Mouse (Mus musculus) CH12.LX (cell line): ENCODE measurements at regions not wholly inside any gene's neighbourhood (a gene's known extent, or its start where the extent isn't known, plus 50 kb on each side); places are given as distances from the start of the nearest gene placed in this dataset.

ENCODE experiments used
- DNase-seq: peaks from one replicate; pipeline ENCODE4 v3.0.0-alpha.2; 2013; ENCODE audit errors: extremely low read depth
- H3K27ac ChIP-seq: 2 replicates; pipeline ENCODE4 v1.5.1; 2012; ENCODE audit warnings: low read depth, mild to moderate bottlenecking, control low read depth, moderate library complexity; ENCODE audit not compliant: insufficient read depth
- H3K27me3 ChIP-seq: replicated peaks from 2 replicates; pipeline ENCODE3; 2012; ENCODE audit warnings: inconsistent platforms
- H3K36me3 ChIP-seq, 2 experiments: replicated peaks in 1 of 2; 2 replicates each; pipeline versions ENCODE3 to v1.6.1; 2012; ENCODE audit warnings: inconsistent platforms in 1 of 2, low read length in 1 of 2, mild to moderate bottlenecking in 1 of 2, mixed read lengths in 1 of 2, moderate library complexity in 1 of 2; ENCODE audit not compliant: control insufficient read depth in 1 of 2, insufficient read depth in 1 of 2
- H3K4me1 ChIP-seq, 2 experiments: 2 replicates each; pipeline ENCODE4 v1.6.1; 2012; ENCODE audit warnings: inconsistent platforms in 1 of 2, moderate library complexity in 1 of 2; ENCODE audit not compliant: insufficient read depth in 2 of 2, control insufficient read depth in 1 of 2
- H3K4me2 ChIP-seq: 2 replicates; pipeline ENCODE4 v1.6.1; 2012; ENCODE audit warnings: low read depth, mild to moderate bottlenecking, control low read depth; ENCODE audit not compliant: poor library complexity, insufficient read depth, severe bottlenecking
- H3K4me3 ChIP-seq, 3 experiments: fragments of 150-350 bp in 1 of 3; sonication (generic) in 1 of 3; replicated peaks in 1 of 3; 2 replicates each; pipeline versions ENCODE3 to v1.5.1; 2011 to 2012; ENCODE audit warnings: low read depth in 2 of 3, low read length in 2 of 3, mild to moderate bottlenecking in 2 of 3, moderate library complexity in 2 of 3, control low read depth in 1 of 3, improper control_type of control experiment in 1 of 3, inconsistent platforms in 1 of 3, mixed read lengths in 1 of 3; ENCODE audit not compliant: poor library complexity in 1 of 3
- H3K79me2 ChIP-seq: replicated peaks from 2 replicates; pipeline ENCODE4 v1.6.1; 2012; ENCODE audit warnings: mild to moderate bottlenecking, moderate library complexity; ENCODE audit not compliant: control insufficient read depth, poor library complexity, insufficient read depth, severe bottlenecking; ENCODE audit errors: extremely low read depth
- H3K9ac ChIP-seq: 2 replicates; pipeline ENCODE4 v1.6.1; 2012; ENCODE audit warnings: low read depth, mild to moderate bottlenecking, control low read depth, moderate library complexity; ENCODE audit not compliant: insufficient read depth
- H3K9me3 ChIP-seq: replicated peaks from 2 replicates; pipeline ENCODE3; 2012; ENCODE audit warnings: low read length, inconsistent platforms, mixed read lengths
- BHLHE40 ChIP-seq: IDR thresholded peaks from 2 replicates; pipeline ENCODE4 v1.6.1; 2011; ENCODE audit warnings: mild to moderate bottlenecking, low read depth, low read length, improper control_type of control experiment
- CHD1 ChIP-seq: IDR thresholded peaks from 2 replicates; pipeline ENCODE4 v1.6.1; 2012; ENCODE audit warnings: low read depth, low read length, improper control_type of control experiment, inconsistent platforms
- CTCF ChIP-seq, 2 experiments: IDR thresholded peaks in 1 of 2; conservative IDR thresholded peaks in 1 of 2; 2 replicates each; pipeline ENCODE4 v1.5.1; 2011 to 2012; ENCODE audit warnings: low read depth in 2 of 2, low read length in 2 of 2, improper control_type of control experiment in 1 of 2, inconsistent platforms in 1 of 2, mild to moderate bottlenecking in 1 of 2, moderate library complexity in 1 of 2
- ELF1 ChIP-seq: IDR thresholded peaks from 2 replicates; pipeline ENCODE4 v1.6.1; 2014; ENCODE audit warnings: low read depth, mild to moderate bottlenecking, inconsistent platforms, low read length, improper control_type of control experiment
- EP300 ChIP-seq: IDR thresholded peaks from 2 replicates; pipeline ENCODE4 v1.6.1; 2011; ENCODE audit warnings: low read length, improper control_type of control experiment
- GABPA ChIP-seq: IDR thresholded peaks from 2 replicates; pipeline ENCODE4 v1.6.1; 2012; ENCODE audit warnings: low read depth, low read length, improper control_type of control experiment, inconsistent platforms; ENCODE audit not compliant: insufficient replicate concordance
- HCFC1 ChIP-seq: IDR thresholded peaks from 2 replicates; pipeline ENCODE4 v1.6.1; 2012; ENCODE audit warnings: low read depth, mild to moderate bottlenecking, inconsistent platforms, low read length, improper control_type of control experiment
- IRF4 ChIP-seq: IDR thresholded peaks from 2 replicates; pipeline ENCODE4 v1.6.1; 2014; ENCODE audit warnings: low read depth, mild to moderate bottlenecking, inconsistent platforms, low read length, improper control_type of control experiment
- JUN ChIP-seq: IDR thresholded peaks from 2 replicates; pipeline ENCODE4 v1.6.1; 2011; ENCODE audit warnings: low read depth, mild to moderate bottlenecking, low read length, improper control_type of control experiment, moderate library complexity; ENCODE audit not compliant: insufficient read depth
- JUND ChIP-seq: conservative IDR thresholded peaks from 2 replicates; pipeline ENCODE4 v1.6.1; 2011; ENCODE audit warnings: low read depth, low read length, improper control_type of control experiment
- MAFK ChIP-seq: IDR thresholded peaks from 2 replicates; pipeline ENCODE4 v1.6.1; 2011; ENCODE audit warnings: low read length, improper control_type of control experiment; ENCODE audit not compliant: insufficient replicate concordance
- NELFE ChIP-seq: IDR thresholded peaks from 2 replicates; pipeline ENCODE4 v1.6.1; 2011; ENCODE audit warnings: low read depth, low read length, improper control_type of control experiment
- PAX5 ChIP-seq: IDR thresholded peaks from 2 replicates; pipeline ENCODE4 v1.6.1; 2012; ENCODE audit warnings: low read length, inconsistent platforms, mixed read lengths
- POLR2AphosphoS2 ChIP-seq: IDR thresholded peaks from 2 replicates; pipeline ENCODE4 v1.6.1; 2011; ENCODE audit warnings: low read depth, low read length, improper control_type of control experiment
- SMC3 ChIP-seq: IDR thresholded peaks from 2 replicates; pipeline ENCODE4 v1.6.1; 2011; ENCODE audit warnings: low read depth, low read length, improper control_type of control experiment
- UBTF ChIP-seq: IDR thresholded peaks from 2 replicates; pipeline ENCODE4 v1.6.1; 2012; ENCODE audit warnings: low read depth, mild to moderate bottlenecking, inconsistent platforms, low read length, improper control_type of control experiment, moderate library complexity
- ZNF384 ChIP-seq: IDR thresholded peaks from 2 replicates; pipeline ENCODE4 v1.6.1; 2012; ENCODE audit warnings: low read depth, low read length, improper control_type of control experiment, inconsistent platforms
- dilution Hi-C: fragments of 300-500 bp; cut with MboI; formaldehyde crosslinking; loops from 2 replicates; pipeline ENCODE4 v1.14.3; 2020; ENCODE audit warnings: low sequenced_read_pairs; ENCODE audit not compliant: extremely low pct_unique_long_range_greater_than_20kb, extremely low pct_ligation_motif_present
- in situ Hi-C: fragments of 300-500 bp; cut with MboI; formaldehyde crosslinking; loops from 3 replicates; pipeline ENCODE4 v1.14.3; 2019; ENCODE audit warnings: low sequenced_read_pairs, low pct_ligation_motif_present, low pct_unique_long_range_greater_than_20kb, mixed read lengths

GRCm38 (mm10) chr5:73753827-73754226 is 102.6 kb downstream of the Spata18 start:
- Histone ChIP-seq H3K4me2 (no peak overlapping the region), H3K4me1 (peaks cover 0 to 8% of the 10 kb centered on the region in 2 experiments; a peak in 2 of 4 replicates), H3K36me3 (no peaks in the 10 kb centered on the region), H3K4me3 (no peak overlapping the region), H3K27ac (no peak overlapping the region), H3K9me3 (no peaks in the 10 kb centered on the region), H3K27me3 (no peaks in the 10 kb centered on the region), H3K9ac (no peak overlapping the region), H3K79me2 (no peaks in the 10 kb centered on the region)
- TF ChIP-seq POLR2AphosphoS2 (no peak), ELF1 (no peak), PAX5 (no peak), IRF4 (no peak), JUN (no peak), GABPA (no peak), HCFC1 (no peak), EP300 (no peak), ZNF384 (no peak), BHLHE40 (no peak)
- dilution Hi-C loops (no loop called here), in situ Hi-C loops (no loop called here)
- DNase-seq, result no peak

GRCm38 (mm10) chr5:73758534-73758933 is 107.4 kb downstream of the Spata18 start:
- Histone ChIP-seq H3K9me3 (no peaks in the 10 kb centered on the region), H3K27ac (no peak overlapping the region), H3K4me3 (no peak overlapping the region)
- DNase-seq, result no peak
- TF ChIP-seq CHD1 (no peak), UBTF (no peak), EP300 (no peak; the same call in 1 of the 2 replicates), BHLHE40 (peak; percentile 60), IRF4 (peak; percentile 60), JUND (peak; percentile 26; the same call in 1 of the 2 replicates), MAFK (0 out of 2 replicates have a peak, but pooled peaks have one; percentile 43), SMC3 (no peak), NELFE (no peak), CTCF (conservative IDR thresholded peaks at IDR 0.05 in 1 of 2, IDR thresholded peaks at IDR 0.05 in 1 of 2; ENCODE audit: low read depth in 2 of 2, low read length in 2 of 2) (no peak)
- TF ChIP-seq, all 38 proteins: peak for 4
- Histone ChIP-seq H3K4me1 (peaks cover 7 to 34% of the 10 kb centered on the region in 2 experiments), H3K9ac (no peak overlapping the region), H3K27me3 (no peaks in the 10 kb centered on the region), H3K4me2 (no peak overlapping the region; the same call in 1 of the 2 replicates), H3K36me3 (no peaks in the 10 kb centered on the region), H3K79me2 (no peaks in the 10 kb centered on the region)
- dilution Hi-C loops, result no loop called here
- in situ Hi-C loops, result no loop called here
